Mouse (Mus musculus): ENCODE measurements around the gene Fars2. TPM values are rescaled to one million over a fixed set of nuclear protein-coding genes. Genes with fewer than 3 reads are reported as not detected.

Gene Fars2
- total RNA-seq, 2 experiments from 2014 or later: 36.5 to 37.8 TPM

- DNase-seq (ENCODE audit: low spot score in 2 of 2): peak in 1 of 2 experiments; percentile 21
- intact Hi-C loops (cut with DNase I): loop anchor here (5.0 kb wide), 1 partner anchor 153 kb away; no protein-coding TSS in a partner anchor
Observed at GRCm38 (mm10) chr13:36730341-36730761, 613.1 kb downstream of the Fars2 start.

GRCm38 (mm10) chr13:36731016-36731930, 614.1 kb downstream of the Fars2 start:
- intact Hi-C loops (cut with DNase I): loop anchor here (5.0 kb wide), 1 partner anchor 154 kb away; no protein-coding TSS in a partner anchor
- DNase-seq (ENCODE audit: low spot score in 2 of 2): peak in 1 of 2 experiments; percentile 42

- intact Hi-C loops (cut with DNase I): loop anchor here (5.0 kb wide), 1 partner anchor 155 kb away; no protein-coding TSS in a partner anchor
- peak in 1 of 2 experiments; percentile 38 for DNase-seq (ENCODE audit: low spot score in 2 of 2)
Observed at GRCm38 (mm10) chr13:36731931-36732461, 614.8 kb downstream of the Fars2 start.

GRCm38 (mm10) chr13:36732891-36733490, 615.8 kb downstream of the Fars2 start:
- DNase-seq (ENCODE audit: low spot score in 2 of 2): no peak
- intact Hi-C loops (cut with DNase I): loop anchor here (5.0 kb wide), 1 partner anchor 156 kb away; no protein-coding TSS in a partner anchor

GRCm38 (mm10) chr13:36733566-36733965, 616.4 kb downstream of the Fars2 start:
- DNase-seq (ENCODE audit: low spot score in 2 of 2): no peak

GRCm38 (mm10) chr13:36733989-36734690, 616.9 kb downstream of the Fars2 start:
- intact Hi-C loops (cut with DNase I): loop anchor here (2.0 to 5.0 kb wide), 2 partner anchors 157 to 579 kb away; no protein-coding TSS in a partner anchor
- peak in 1 of 2 experiments; percentile 41 for DNase-seq (ENCODE audit: low spot score in 2 of 2)

More at GRCm38 (mm10) chr13:36733566-36733965, 616.4 kb downstream of the Fars2 start:
- intact Hi-C loops (cut with DNase I): loop anchor here (5.0 kb wide), 1 partner anchor 156 kb away; no protein-coding TSS in a partner anchor

GRCm38 (mm10) chr13:36734731-36735571, 617.7 kb downstream of the Fars2 start, which contains the start of gene Nrn1:
Nrn1 (minus strand) TSS chr13:36735131.
- intact Hi-C loops (cut with DNase I): loop anchor here (2.0 to 5.0 kb wide), 2 partner anchors 158 to 578 kb away; no protein-coding TSS in a partner anchor
- peak; percentile 49 to 57 for DNase-seq (ENCODE audit: low spot score in 2 of 2)

GRCm38 (mm10) chr13:36735901-36736618, 618.8 kb downstream of the Fars2 start:
- intact Hi-C loops (cut with DNase I): loop anchor here (2.0 kb wide), 1 partner anchor 577 kb away; no protein-coding TSS in a partner anchor
- peak; percentile 65 for DNase-seq (ENCODE audit: low spot score in 2 of 2)

- intact Hi-C loops (cut with DNase I): no loop called here
- DNase-seq (ENCODE audit: low spot score in 2 of 2): no peak
Observed at GRCm38 (mm10) chr13:36736619-36736996, 619.4 kb downstream of the Fars2 start.

GRCm38 (mm10) chr13:36750056-36750455, 632.8 kb downstream of the Fars2 start:
- DNase-seq (ENCODE audit: low spot score in 2 of 2): no peak

GRCm38 (mm10) chr13:36751861-36752260, 634.6 kb downstream of the Fars2 start:
- intact Hi-C loops (cut with DNase I): no loop called here
- DNase-seq (ENCODE audit: low spot score in 2 of 2): no peak

More at GRCm38 (mm10) chr13:36750056-36750455, 632.8 kb downstream of the Fars2 start:
- intact Hi-C loops (cut with DNase I): no loop called here

GRCm38 (mm10) chr13:36766801-36767200, 649.6 kb downstream of the Fars2 start:
- DNase-seq (ENCODE audit: low spot score in 2 of 2): no peak

More at GRCm38 (mm10) chr13:36766801-36767200, 649.6 kb downstream of the Fars2 start:
- intact Hi-C loops (cut with DNase I): no loop called here

Other genes starting within 250 kb of the Fars2 start
- gene Rpp40, start 211.1 kb upstream of the Fars2 start, total RNA-seq (2021): 1 to 10 TPM; 3.2 to 7.1 TPM
- 10 to 100 TPM; 11.0 to 17.4 TPM for gene Ppp1r3g, start 158.6 kb upstream of the Fars2 start, total RNA-seq (2021)
- 10 to 100 TPM; 22.5 to 23.2 TPM for gene Lyrm4, start 114 bp downstream of the Fars2 start, total RNA-seq (2021)

Data from left cerebral cortex, postnatal 14 days (tissue).